Mouse (Mus musculus) cortical plate, adult 2 months (tissue): ENCODE results near the gene Ano6. TPM values are rescaled to one million over a fixed set of nuclear protein-coding genes. Genes with fewer than 3 reads are reported as not detected.
A peak's percentile ranks its signal among the peaks of the same experiment; 100 is the strongest.

Experiments used
- H3K27ac ChIP-seq: fragments of 200-500 bp; 2 replicates; pipeline ENCODE4 v1.5.1; 2012; ENCODE audit warnings: low read length, control low read depth, inconsistent platforms; ENCODE audit not compliant: insufficient read depth
- H3K4me1 ChIP-seq: fragments of 200-500 bp; 2 replicates; pipeline ENCODE4 v1.6.1; 2011; ENCODE audit warnings: low read length; ENCODE audit not compliant: control insufficient read depth, insufficient read depth
- H3K4me3 ChIP-seq: fragments of 200-500 bp; 2 replicates; pipeline ENCODE4 v1.5.1; 2011; ENCODE audit warnings: mild to moderate bottlenecking, low read length, control low read depth; ENCODE audit not compliant: insufficient read depth
- CTCF ChIP-seq: fragments of 200-500 bp; IDR thresholded peaks from 2 replicates; pipeline ENCODE4 v1.5.1; 2011; ENCODE audit warnings: mild to moderate bottlenecking, control low read depth, low read length; ENCODE audit not compliant: insufficient read depth; ENCODE audit errors: extremely low read depth
- POLR2A ChIP-seq: fragments of 200-500 bp; IDR thresholded peaks from 2 replicates; pipeline ENCODE4 v1.6.1; 2011; ENCODE audit warnings: mild to moderate bottlenecking, low read length, control low read depth; ENCODE audit not compliant: insufficient read depth; ENCODE audit errors: extremely low read depth
- polyA plus RNA-seq: library from polyadenylated mRNA; depleted of rRNA; stranded (reverse); fragments of >200 nt; gene quantifications from 2 replicates; pipeline ENCODE4 v1.2.3, GENCODE M21; 2012

Gene Ano6
- polyA plus RNA-seq, 1 experiment = 16.7 TPM

DNA sequence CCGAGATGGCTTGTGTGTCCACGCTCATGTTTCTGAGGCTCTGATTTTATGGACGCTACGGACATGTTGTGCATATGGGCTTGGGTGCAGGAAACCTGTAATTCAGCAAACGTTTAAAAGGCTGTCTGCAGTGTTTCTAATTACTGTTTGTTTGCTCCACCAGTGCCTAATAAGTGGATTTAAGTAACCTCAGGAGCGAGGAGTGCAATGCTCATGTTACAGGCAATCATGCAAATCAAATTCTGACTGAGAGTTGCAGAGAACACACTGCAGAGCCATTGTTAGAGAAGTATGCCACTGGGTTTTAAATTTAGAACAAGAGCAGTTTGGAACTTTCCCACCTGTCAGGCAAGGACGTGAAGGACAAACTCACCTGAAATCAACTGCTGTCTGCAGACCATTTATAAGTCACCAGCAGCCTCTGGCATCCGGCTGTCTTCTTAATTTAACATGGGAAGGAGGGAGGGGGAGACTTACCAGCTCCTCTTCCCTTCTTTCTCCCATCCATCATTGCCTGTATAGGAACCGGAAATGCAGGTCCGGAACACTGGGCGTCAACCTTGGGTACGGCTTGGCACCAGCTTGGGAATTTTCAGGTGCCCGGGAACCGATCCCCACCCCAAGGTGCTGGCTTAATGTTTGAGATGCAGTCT is 39.0 kb downstream of the Ano6 start:
- peaks cover 6% of the 10 kb centered on the region; the same call in 1 of the 2 replicates for H3K4me1 ChIP-seq
- no peak overlapping the region for H3K4me3 ChIP-seq
- H3K27ac ChIP-seq = no peak overlapping the region
- no peak for TF ChIP-seq POLR2A
- TF ChIP-seq CTCF = no peak

DNA sequence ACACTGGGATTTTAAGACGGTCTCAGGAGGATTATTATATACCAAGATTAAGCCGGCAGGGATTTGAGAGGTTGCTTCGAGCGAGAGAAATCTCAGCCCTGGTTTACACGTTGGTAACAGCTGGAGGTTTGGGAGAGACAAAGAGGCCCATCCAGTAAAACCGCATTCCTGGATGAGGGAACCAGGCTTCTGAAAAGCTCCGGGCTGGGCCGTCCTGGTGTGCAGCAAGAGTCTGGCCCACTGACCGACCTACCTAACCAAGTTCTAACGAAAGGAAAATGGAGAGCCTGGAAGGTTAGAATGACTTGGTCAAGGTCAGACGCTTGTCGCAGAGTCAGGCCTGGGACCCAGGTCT is 39.5 kb downstream of the Ano6 start:
- TF ChIP-seq POLR2A (no peak), CTCF (no peak)
- Histone ChIP-seq H3K4me3 (no peak overlapping the region), H3K4me1 (peaks cover 6% of the 10 kb centered on the region; the same call in 1 of the 2 replicates), H3K27ac (no peak overlapping the region)

- Histone ChIP-seq H3K4me3 (no peak overlapping the region), H3K4me1 (peaks cover 3% of the 10 kb centered on the region; the same call in 1 of the 2 replicates), H3K27ac (no peak overlapping the region)
- TF ChIP-seq POLR2A (no peak), CTCF (no peak)
Measured at GRCm38 (mm10) chr15:95833292-95833691, 42.6 kb downstream of the Ano6 start.

- no peak for TF ChIP-seq POLR2A
- no peak for TF ChIP-seq CTCF
- Histone ChIP-seq H3K4me1 (peaks cover 2% of the 10 kb centered on the region; the same call in 1 of the 2 replicates), H3K4me3 (no peak overlapping the region), H3K27ac (peak overlapping the region; percentile 83)
Measured at GRCm38 (mm10) chr15:95836077-95836476, 45.4 kb downstream of the Ano6 start.

GRCm38 (mm10) chr15:95836646-95837434 is 46.2 kb downstream of the Ano6 start:
- Histone ChIP-seq H3K4me3 (no peak overlapping the region), H3K4me1 (peaks cover 2% of the 10 kb centered on the region; the same call in 1 of the 2 replicates), H3K27ac (peak overlapping the region; percentile 83)
- TF ChIP-seq POLR2A (no peak), CTCF (no peak)

- Histone ChIP-seq H3K27ac (no peak overlapping the region), H3K4me3 (no peak overlapping the region), H3K4me1 (peaks cover 2% of the 10 kb centered on the region; the same call in 1 of the 2 replicates)
- TF ChIP-seq POLR2A (no peak), CTCF (no peak)
Measured at GRCm38 (mm10) chr15:95837570-95837969, 46.9 kb downstream of the Ano6 start.

GRCm38 (mm10) chr15:95838171-95839020 is 47.8 kb downstream of the Ano6 start:
- Histone ChIP-seq H3K4me1 (peaks cover 2% of the 10 kb centered on the region; the same call in 1 of the 2 replicates), H3K4me3 (no peak overlapping the region), H3K27ac (no peak overlapping the region)
- TF ChIP-seq POLR2A (no peak), CTCF (no peak)

DNA sequence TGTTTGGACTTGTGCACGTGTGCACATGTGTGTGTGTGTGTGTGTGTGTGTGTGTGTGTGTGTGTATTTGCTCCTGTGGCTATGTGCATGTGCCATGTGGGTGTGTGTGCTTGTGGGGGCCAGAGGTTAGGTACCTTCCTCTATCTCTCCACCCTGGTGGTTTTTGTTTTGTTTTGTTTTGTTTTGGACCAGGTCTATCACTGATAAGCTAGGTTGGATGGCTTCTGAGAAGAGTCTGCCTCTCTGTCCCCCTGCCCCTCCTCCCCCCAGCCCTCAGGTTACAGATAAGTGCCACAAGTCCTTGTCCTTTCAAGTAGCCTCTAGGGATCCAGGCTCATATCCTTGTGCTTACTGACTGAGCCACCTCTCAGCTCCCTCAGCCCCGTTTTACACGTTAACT is 49.1 kb downstream of the Ano6 start:
- no peak overlapping the region for H3K27ac ChIP-seq
- TF ChIP-seq POLR2A (no peak), CTCF (no peak)
- H3K4me3 ChIP-seq = no peak overlapping the region
- peaks cover 2% of the 10 kb centered on the region; the same call in 1 of the 2 replicates for H3K4me1 ChIP-seq
